Mouse (Mus musculus): ENCODE measurements around the gene Ccdc97.
"Not testable (repeated sequence)": the region's sequence is repeated elsewhere in the genome, so short reads cannot be mapped to it uniquely, and the experiment has no call there.

The Ccdc97 gene

DNA sequence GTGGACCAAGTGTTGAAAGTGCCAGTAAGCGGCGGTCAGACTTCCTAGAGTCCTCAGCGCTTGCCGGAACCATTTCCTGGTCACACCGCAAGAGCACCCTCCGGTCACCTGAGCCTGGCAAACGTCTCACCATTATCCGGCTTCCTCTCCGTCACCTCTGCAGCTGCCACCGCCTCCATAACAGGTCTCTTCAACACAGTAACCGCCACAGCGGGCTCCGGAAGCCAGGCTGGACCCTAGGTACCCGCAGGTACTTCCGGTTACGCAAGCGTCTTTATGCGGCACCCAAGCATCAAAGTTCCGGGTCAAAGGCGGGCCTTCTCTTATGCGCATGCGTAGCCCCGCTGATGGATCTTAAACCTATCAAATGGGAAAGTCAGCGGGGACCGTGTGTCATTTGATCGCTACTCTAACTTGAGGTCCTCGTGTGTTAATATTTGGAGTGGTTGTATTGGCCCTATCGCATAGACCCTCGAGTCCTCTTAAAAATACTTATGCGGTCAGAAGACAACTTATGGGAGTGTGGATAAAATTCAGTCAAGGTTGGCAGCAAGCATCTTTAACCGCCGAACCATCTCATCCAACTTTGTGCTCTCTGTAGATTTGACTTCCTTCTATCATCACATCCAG, at the start of gene Ccdc97:
Gene Ccdc97 (minus strand): TSS at position 301 of the 630 bp plus-strand sequence.
- ATAC-seq (ENCODE audit: low TSS enrichment), result peak; percentile 90

DNA sequence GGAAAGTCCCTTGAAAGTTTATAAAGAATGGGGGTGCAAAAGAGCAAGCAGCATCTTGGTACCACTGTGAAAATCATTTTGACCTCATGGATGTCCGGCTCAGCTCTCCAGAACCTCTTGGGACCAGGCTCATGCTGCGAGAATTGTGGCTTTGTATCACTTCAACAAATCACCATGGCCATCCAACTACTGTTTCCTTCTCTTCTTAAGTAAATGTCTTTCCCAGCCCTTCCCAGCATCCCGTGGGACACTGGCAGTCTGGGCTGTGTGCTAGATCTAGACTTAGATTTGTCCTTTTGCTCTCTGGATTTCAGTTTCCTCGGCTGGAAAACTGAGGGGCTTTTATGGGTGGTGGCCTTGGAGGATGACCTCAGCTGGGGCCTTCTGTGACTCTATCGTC, 49.3 kb upstream of the Ccdc97 start:
- no peak for ATAC-seq (ENCODE audit: low TSS enrichment)

DNA sequence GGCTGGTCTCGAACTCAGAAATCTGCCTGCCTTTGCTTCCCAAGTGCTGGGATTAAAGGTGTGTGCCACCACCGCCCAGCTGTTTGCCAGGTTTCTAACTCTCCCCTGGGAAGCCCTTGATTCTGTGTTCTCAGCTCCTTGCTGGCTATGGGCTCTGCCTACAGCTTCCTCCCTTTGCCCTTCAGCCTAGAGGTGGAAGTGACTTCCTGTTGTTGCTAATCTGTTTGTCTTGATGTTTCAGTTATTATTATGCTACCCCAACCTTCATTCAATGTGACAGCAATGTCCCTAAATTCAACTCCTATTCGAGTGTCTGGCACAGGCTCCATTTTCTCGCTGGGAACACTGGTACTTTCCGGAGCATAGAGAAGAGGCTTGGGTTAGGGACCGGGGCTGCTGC, 47.2 kb upstream of the Ccdc97 start:
- ATAC-seq (ENCODE audit: low TSS enrichment), result no peak

DNA sequence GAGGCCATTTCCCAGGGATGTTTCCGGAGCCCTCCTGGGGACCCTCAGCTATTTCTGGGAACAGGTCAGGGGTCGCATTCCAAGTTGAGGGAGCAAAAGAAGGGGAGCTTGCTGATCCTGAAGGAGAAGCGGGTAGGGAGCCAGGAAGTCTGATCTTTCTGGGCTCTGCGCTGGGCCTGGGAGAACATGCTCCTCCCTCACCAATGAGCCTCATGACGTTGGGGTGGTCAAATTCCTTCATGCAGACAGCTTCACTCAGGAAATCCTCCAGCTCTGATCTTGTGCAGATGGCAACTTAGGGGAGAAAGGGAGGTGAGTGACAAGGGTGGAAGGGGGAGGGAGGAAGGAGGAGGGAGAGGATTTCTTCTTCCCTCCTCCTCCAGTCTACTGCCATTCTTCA, 45.3 kb upstream of the Ccdc97 start:
- ATAC-seq (ENCODE audit: low TSS enrichment), result no peak

DNA sequence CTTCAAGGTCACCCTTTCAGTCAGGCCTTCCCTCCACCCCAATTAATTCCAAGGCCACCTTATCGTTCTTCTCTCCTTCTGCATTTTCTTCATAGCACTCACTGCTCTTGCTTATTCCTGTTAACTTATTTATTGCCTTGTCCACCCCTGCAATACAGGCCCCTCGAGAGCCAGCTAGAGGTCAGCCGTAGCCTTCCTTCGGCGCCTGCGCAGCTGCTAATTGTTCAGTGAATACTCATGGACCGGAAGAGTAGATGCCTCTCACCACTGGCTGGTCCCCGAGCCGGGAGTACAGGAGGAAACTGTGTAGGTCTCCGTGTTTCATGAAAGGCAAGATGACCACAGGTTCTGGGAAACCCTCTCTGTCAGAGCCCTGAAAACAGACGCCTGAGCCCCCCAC, 44.8 kb upstream of the Ccdc97 start:
- no peak for ATAC-seq (ENCODE audit: low TSS enrichment)

DNA sequence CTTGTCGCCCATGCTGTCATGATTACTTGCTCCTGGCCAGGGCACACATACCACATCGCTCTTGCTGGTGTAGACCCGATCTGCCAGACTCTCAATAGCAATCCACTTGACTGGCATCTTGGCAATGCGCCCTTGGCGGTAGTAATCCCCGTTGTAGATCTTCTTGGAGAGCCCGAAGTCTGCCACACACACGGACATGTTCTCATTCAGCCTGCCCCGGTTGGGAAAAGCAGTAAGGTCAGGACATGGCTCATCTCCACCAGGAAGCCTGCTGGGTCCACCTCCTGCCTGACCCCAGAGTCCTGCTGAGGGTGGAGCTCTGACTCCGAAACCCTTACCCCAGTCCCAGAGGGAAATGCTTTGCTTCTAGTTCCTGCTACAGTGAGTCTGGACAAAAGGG, 42.5 kb upstream of the Ccdc97 start:
- ATAC-seq (ENCODE audit: low TSS enrichment), result no peak

DNA sequence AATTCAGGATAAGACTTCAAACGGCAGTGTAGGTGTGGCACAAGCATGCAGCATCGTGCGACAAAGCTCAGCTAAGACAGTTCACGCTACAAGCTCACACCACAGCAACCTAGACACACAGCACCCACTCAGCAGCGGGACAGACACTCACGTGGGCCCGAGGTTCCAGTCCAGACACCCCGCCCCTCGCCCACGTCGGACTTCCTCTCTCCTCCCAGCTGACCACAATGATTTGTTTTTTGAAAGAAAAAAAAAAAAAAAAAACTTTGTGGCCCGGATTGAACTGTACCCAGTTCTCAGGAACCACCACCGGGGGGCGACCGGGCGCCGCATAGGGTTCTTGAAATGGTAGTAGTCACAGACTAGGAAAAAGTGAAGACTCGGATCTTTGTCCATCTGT, 37.1 kb upstream of the Ccdc97 start:
- peak; percentile 18 for ATAC-seq (ENCODE audit: low TSS enrichment)

DNA sequence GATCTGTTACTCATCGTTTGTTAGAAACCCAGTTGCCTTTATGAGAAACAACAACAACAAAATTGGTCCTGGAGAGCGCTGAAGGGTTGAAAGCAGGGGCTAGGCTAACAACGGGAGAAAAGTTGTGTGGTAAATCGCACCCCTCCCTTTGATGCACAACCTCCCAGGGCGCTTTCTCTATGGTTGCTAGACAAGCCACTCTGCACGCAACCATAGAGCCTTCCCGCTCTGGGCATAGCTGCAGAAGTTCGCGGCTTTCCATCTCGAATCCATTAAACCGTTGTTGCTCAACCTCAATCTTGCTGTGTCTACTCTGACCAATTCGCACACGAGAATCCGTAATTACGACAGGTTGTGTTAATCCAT, 36.6 kb upstream of the Ccdc97 start:
- peak; percentile 51 for ATAC-seq (ENCODE audit: low TSS enrichment)

DNA sequence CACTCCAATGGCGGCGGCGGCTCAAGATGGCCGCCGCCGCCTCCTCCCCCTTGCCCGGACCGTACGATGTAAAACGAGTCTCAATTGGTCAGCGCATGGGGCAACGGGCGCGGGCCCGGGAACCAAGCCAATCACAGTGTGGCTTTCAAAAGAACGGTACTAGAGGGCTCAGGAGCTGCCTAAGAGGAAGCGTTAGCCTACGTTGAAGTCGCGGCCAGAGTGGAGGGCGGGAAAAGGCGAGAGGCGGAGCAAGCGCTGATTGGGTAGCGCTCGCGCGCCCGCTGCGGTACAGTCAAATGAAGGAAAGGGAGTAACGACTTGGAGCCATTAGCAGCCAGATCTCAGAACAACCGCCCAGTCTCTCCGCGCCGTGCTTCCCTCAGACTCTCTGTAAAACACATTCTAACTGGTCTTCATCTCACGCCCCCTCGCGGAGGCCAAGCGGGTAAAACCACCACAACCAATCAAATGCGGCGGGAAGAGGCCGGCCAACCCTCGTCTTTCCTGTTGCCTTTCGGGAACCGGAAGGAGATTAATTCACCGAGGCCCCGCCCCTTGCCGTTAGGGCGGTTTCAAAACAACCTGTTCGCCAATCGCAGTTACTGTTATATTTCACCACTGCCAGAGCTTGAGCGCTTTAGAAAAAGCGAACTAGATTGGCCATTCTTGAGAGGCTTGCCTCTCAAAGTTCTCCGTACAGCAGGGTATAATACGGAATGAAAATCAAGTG, 36.0 kb upstream of the Ccdc97 start, which contains the start of gene Hnrnpul1:
Gene Hnrnpul1 (minus strand): TSS at position 20 of the 730 bp plus-strand sequence.
- ATAC-seq (ENCODE audit: low TSS enrichment), result peak; percentile 84

DNA sequence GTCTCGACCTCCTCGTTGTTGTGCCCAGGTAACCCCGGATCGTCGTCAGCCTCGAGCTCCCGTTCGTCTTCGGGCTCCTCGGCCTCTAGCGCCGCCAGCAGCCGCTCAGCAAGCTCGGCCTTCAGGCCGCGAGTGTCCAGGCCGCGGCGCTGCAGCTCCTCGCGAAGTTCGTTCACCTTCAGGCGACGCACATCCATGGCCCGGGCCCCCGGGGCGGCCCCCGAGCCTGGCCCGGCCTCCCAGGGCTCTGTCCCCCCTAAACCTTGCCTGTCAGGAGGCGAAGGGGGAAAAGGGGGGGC, 35.5 kb upstream of the Ccdc97 start:
- no peak; the same call in 1 of the 2 replicates for ATAC-seq (ENCODE audit: low TSS enrichment)

DNA sequence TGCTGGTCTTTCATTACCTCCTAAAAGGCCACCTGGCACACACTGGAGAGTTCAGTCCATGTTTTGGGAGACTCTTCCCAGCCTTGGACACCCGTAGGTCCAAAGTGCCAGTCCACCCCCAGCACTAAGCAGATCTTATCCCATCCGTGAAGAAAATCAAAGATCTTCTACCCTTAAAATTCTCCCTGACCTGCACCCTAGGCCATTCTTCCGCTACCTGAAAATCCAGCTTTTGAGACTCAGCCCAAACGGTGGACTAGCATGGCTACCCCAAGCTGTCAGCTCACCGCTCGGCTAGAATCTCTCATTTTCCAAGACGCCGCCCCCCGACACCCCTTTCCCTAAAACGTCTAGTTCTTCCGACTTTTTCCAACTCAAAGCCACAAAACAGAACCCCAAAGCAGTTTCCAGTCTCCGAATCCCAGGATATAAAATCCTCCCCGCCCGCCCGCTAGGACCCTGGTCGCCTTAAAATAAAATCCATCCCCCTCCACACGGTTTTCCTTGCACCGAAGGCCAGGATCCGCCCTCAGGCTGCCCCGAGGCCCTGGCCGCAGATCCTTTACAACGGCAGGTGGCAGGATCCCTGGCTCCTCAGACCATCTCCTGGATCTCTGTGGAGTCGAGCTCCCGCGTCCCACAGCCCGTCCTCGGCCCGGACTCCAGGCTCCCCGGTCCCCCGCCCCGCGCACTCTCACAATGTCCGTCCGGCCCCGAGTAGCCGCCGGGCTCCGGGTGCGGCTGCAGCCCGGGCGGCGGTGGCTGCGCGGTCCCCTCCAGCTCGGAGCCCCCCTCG, 35.0 kb upstream of the Ccdc97 start:
- ATAC-seq (ENCODE audit: low TSS enrichment), result peak; percentile 1; the same call in 1 of the 2 replicates

DNA sequence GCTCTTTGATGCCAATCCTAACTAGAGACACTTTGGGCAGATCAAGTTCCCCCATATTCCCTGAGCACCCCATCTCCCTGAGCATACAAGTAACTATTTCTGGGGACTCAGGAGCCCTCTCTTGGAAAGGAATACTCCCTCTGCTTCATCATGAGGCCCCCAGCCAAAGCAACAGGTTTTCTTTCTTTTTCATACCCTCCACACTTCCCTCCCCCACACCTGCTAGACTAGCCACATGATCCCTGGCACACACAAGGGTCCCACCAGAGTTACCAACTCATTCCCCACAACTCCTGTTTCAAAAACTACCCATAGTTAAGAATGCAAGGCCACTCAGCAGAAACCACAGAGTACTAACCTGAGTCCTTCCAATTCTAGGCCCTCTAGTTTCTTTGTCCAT, 34.2 kb upstream of the Ccdc97 start:
- no peak for ATAC-seq (ENCODE audit: low TSS enrichment)

DNA sequence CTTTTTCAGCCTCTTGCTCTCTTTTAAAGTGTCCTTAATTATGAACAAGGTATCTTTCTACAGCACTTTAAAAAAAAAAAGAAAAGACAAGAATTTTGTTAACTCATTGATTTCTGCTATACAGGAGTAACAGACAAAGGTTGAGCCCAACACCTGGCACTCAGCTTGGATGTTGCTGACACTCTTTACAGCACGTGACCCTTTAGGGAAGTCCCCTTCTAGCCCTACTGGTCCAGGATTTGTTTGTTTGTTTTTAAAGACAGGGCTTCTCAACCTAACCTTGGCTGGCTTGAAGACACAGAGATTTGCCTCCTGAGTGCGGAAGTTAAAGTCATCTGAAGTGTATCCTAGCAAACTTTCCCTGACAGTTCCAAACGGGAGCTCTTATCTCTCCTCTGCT, 28.0 kb upstream of the Ccdc97 start:
- ATAC-seq (ENCODE audit: low TSS enrichment), result no peak

DNA sequence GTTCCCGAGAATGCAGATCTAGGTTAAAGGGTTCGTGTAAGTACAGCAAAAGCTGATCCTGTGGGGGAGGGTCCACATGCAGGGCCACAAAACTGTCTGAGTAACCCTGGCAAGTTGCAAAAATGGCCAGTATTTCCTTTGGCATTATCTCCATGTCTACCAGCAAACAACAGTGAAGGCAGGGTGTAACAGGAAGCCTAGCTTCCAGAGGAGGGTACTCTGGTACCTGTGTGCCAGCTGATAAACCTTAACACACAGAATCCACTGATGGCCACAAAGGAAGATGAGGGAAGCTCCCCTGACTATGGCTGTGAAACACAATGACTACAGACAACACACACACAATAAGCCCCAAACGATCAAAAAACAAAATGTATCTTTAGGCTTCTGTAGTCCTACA, 19.4 kb upstream of the Ccdc97 start:
- no peak for ATAC-seq (ENCODE audit: low TSS enrichment)

DNA sequence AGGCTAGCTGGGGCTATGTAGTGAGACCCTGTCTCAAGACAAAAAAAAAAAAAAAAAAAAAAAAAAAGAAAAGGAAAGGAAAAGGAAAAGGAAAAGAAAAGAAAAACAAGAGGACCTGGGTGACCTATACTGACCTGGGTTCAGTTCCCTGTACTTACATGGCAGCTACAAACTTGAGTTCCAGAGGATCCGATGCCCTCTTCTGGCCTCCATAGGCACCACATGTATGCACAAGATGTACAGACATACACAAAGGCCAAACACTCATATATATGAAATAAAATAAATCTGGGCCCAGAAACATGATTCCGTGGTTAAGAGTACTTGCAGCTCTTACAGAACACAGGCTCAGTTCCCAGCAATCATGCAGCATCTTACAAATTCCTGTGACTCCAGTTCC, 18.0 kb upstream of the Ccdc97 start:
- no peak for ATAC-seq (ENCODE audit: low TSS enrichment)

DNA sequence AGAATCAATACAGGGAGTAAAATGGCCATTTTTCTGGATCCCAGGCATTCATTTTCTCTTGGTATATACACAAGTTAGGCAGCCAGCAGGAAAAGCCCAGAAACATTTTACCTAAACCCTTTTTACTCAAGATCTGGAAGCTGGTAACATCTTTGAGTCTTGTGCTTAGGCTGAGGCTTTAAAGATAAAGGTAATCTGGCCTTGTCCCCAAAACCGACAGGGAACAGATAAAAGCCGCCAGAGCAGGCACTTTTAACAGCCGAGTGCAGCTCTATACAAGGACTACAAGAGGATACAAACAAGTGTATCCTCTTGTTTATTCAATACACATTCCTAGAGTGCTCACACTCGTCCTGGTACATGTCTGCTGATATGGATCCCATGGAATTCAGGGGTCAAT, 16.1 kb upstream of the Ccdc97 start:
- ATAC-seq (ENCODE audit: low TSS enrichment), result no peak

DNA sequence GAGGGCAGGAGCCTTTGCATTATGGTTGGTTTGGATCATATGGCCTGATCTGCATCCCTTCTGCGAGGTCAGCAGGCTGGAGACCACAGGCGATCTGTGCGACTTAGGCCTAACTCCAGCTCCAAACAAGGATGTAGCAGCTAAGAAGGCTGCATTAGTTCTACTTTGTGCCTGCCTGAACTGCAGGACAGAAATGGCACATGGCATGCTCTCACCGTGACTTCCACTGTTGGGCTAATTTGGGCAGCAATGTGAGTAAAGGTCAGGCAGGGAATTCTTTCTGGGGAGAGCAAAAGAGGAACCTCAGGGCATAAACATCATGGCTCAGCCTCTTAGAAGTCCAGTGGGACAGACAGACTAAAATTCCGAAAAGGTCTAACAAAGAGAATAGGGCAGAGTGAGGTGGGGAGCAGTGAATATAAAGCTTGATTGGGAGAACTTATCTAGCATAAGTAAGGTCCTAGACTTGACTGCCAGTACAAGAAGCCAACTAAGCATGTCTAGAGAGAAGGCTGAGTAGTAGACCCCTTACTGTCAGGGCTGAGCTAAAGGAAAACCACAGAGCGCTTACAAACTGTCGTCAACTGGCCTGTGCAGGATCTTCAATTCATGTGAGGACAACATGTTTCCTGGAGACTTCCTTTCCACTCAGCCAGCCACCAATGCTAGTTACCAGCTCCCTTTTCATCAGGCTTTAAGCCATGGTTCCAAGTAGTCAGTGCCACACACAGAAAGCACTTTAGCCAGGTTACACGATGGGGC, 12.6 kb upstream of the Ccdc97 start:
- ATAC-seq (ENCODE audit: low TSS enrichment), result no peak

DNA sequence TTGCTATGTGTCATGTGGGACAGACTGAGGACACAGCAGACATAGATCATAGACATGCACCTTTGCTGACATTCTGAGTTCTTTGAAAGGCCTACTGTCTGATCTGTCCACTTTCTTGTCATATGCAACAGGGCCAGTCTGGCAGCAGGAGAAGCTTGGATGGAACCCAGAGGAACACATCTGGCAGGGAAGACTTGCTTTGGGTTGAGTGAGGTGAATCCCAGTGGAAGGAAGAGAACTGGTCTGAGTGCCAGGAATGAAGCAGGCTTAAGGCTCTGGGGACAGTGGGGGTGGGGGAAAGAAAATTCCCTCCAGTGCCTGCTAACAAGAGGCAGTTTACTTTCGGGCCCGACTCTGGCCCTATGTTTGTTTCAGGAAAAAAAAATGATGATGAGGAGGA, 11.0 kb upstream of the Ccdc97 start:
- ATAC-seq (ENCODE audit: low TSS enrichment), result no peak

DNA sequence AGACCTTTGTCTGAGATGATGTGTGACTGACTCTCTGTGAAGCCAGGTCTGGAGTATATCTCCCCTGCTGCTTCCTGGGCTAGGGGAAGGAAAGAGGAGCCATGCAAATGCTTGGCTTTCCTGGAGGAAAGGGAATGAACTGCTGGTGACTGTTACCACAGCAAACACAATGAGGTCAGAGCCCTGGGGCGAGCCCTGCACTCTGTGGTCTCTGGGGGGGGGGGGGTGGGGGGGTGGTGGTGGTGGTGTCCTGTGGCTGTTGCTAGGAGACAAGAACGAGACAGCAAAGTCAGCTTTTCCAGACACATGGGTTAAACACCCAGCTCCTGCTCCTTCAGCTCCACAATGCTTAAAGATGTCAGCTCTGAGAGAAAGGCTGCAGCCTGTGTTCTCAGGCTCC, 10.5 kb upstream of the Ccdc97 start:
- no peak for ATAC-seq (ENCODE audit: low TSS enrichment)

DNA sequence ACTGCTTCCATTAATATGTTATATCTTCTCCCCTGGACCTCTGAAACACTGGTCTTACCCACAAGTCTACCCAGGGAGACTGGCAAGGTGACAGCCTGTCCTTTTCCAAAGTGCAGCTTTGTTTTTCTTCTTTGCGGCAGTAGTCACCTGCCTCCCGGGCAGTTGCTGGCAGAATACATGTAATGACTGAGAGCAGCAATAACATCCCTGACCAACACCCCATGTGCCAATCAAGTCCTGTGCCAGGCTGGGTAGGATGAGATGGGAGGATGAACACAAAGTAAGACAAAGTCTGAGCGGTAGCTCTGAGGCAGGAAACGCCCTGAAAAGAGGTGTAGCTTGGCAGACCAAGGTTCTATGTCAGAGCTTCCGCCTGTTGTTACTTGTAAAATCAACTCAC, 8.9 kb upstream of the Ccdc97 start:
- ATAC-seq (ENCODE audit: low TSS enrichment), result no peak

DNA sequence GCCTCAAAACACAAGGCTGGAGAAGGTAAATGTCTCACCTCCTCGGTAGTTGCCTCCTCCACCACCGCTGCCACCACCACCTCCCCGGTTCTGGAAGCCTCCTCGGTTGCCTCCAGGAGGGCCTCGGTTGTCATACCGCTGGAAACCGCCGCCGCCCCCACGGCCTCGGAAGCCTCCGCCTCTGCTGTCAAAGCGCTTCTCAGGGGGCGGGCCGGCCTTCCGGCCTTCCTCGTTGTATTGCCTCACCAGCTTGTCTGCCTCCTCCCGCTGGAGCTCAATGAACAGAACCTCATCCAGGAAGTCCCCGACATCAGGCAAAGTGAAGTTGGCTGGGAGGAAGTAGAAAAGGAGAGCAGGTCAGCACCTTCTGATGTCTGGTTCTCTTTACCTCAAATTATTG, 7.0 kb upstream of the Ccdc97 start:
- no peak; the same call in 1 of the 2 replicates for ATAC-seq (ENCODE audit: low TSS enrichment)

DNA sequence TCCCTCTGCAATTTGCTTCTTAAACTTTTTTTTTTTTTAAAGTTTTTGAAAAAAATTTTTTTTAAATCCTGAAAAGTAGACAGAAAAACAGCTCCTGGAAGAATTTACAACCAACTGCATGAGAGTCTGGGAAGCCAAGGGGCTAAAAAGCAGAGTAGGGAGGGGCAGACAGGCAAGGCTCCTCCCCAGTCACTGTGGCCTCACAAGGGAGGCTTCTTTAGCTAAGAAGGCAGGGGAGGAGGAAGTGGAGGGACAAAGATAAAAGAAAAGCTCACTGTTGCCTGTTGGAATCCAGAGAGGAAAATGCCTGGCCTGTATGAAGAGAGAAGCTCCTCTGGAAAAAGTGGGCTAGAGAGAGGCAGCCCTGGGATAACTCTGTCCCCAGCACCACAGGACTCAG, 2.9 kb upstream of the Ccdc97 start:
- not testable (repeated sequence) for ATAC-seq (ENCODE audit: low TSS enrichment)

Data from frontal cortex, adult (tissue).